Mouse (Mus musculus): Measurements from ENCODE around the gene Cdk14. TPM values are rescaled to one million over a fixed set of nuclear protein-coding genes. Genes with fewer than 3 reads are reported as not detected.
"Not testable (repeated sequence)": the region's sequence is repeated elsewhere in the genome, so short reads cannot be mapped to it uniquely, and the experiment has no call there.

The Cdk14 gene
- polyA plus RNA-seq, 1 experiment from 2014 or later: 2.1 TPM

DNA sequence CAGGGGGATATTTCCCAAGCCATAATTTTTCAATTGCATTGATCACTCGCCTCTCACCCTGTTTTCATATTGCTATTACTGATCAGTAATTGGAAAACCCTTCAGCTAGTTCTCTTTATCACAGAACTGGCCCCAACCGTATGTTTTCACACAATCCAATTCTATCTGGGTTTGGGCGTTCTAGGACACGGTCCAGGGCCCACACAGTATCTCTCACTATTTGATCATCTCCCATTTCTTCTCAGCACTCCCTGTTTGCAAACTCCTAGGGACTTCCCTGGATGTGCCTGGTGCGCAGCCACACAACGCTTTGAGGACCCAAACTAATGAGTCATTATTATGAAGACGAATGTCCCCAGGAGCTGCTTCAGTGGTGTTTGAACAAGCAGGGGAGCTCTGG is 502.4 kb downstream of the Cdk14 start:
- no peak for DNase-seq (ENCODE audit: low spot score)

DNA sequence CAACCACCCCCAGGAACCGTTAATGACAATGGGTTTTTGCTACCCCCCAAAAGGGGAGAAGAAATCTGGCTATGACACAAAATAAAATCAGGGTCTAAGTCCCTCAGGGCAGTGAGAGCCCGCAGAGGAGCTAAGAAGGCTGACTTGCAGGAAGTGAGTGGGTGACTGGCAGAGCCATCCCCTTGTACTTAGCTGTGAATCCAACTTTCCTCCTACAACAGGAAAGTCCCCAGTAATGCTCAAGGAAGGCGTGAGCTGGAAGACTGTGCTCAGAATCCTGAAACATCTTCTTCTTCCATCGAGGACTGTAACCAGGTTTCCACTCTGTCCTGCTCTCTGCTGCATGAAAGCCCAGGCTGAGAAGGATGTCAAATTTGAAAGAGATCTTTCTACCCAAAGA is 502.8 kb downstream of the Cdk14 start:
- no peak for DNase-seq (ENCODE audit: low spot score)

DNA sequence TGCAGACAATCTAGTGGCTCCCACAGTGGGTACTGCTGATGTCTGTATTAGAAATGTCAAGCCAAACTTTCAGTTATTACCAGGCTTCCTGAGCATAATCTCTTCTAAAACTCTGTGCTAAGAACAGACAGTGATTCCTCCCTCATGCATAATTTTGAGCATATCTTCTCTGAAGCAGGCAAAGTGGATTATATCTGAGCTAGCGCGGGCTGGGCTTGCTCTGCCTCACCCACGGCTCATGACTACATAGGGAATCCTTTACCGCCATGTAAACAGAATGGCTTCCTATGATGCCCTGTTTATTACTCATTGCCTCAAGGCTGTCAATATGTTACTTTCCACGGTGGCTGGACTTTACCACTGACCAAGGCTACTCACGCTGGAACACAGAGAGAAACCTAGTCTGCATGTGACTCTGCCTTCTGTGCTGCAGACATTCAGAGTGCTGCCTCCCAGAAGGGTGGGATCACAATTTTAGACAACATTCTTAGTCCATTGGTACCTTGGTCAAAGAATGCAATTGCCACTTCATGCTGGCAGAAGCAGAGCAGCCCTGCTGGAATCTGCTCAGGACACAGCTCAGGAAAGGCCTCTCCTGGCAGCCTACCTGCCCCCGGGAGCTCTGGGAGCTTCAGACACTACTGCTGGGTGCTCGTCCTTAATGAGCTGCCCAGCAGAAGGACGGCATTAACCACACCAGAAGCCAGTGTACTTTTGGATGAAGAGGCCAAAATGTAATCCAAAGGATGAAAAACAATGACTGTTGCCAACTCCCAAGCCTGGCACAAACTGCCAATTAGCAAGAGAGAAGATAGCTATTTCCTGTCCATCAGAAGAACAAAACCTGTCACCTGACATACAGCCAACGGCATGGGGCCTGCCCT is 503.5 kb downstream of the Cdk14 start:
- DNase-seq (ENCODE audit: low spot score): no peak

DNA sequence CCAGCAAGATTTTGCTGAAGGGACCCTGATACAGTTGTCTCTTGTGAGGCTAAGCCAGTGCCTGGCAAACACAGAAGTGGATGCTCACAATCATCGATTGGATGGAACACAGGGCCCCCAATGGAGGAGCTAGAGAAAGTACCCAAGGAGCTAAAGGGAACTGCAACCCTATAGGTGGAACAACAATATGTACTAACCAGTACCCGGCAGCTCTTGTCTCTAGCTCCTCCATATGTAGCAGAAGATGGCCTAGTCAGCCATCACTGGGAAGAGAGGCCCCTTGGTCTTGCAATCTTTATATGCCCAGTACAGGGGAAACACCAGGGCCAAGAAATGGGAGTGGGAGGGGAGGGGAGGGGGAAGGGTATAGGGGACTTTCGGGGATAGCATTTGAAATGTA is 515.2 kb downstream of the Cdk14 start:
- not testable (repeated sequence) for DNase-seq (ENCODE audit: low spot score)

DNA sequence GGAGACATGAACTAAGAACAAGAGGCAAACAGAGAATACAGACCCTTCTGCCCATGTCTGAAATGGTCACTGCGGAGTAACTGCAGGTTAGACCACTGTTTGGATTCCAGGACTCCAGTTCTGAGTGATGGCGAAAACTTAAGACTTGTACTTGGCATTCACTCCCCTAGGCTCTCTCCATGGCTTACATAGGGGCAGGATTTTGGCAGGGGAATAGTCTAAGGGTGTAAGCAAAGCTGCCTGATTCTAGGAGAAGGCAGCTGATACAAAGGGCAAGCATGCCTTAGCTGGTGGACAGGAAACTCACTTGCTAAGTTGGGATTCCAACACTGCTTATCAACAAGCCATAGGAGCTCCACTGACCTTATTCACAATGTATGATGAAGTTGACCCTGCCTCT is 521.9 kb downstream of the Cdk14 start:
- no peak for DNase-seq (ENCODE audit: low spot score)

DNA sequence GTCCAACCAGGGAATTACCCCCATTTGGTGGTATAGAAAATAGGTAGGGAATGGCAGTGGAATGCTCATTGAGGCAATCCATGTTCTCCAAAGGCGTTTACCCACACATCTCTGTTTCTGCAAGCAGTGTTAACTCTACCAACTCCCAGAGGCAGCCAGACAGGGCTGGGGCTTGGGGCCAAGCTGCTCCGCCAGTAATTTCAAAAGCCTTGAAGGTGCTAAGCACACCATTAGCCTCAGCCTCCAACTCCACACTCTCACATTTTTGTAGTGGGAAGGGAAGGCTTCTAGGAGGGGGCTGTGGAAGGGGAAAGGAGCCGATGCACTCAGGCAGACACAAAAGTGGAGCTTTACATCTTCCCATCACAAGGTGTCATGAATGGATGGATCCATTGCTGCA is 525.1 kb downstream of the Cdk14 start:
- DNase-seq (ENCODE audit: low spot score): no peak

DNA sequence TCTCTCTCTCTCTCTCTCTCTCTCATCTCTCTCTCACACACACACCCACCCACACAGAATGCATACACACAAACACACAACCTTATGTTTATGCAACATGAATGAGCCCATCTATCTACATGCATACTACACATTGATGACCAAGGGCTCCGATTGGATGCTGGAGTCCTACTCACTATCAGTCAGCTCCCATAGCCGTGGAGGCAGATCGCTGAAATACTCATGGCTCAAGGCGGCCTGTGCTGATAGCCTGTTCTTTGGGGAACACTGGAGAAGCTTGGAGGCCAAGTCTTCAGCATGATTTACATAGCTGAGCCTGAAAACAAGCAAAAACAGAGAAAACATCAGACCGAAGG is 526.3 kb downstream of the Cdk14 start:
- no peak for DNase-seq (ENCODE audit: low spot score)

DNA sequence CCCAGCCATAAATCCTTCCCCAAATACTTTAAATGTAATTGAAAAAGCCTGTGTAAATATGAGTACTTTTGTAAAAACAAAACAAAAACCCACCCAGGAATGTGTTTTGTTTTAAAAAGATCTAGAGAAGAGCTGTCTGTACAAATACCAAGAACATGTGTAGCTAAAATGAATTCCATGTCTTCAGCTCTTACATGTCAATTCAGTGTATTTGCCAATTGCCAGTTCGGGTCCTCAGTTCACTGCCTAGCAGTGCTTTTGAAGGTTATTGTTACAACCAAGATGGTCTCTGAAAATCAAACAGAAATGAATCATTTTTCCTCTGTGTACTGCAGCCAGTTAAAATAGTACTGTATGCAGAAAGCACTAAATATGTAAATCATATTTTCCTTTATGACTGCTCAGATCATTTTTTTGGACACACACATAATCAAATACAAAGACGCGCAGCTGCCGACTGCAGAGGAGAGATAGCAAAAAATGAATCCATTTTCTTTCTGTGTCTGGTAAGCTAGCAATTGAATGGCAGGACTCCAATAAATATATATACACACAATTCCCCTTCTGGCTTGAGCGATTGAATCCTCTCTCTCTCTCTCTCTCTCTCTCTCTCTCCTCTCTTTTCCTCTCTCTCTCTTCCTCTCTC is 526.8 kb downstream of the Cdk14 start:
- no peak for DNase-seq (ENCODE audit: low spot score)

DNA sequence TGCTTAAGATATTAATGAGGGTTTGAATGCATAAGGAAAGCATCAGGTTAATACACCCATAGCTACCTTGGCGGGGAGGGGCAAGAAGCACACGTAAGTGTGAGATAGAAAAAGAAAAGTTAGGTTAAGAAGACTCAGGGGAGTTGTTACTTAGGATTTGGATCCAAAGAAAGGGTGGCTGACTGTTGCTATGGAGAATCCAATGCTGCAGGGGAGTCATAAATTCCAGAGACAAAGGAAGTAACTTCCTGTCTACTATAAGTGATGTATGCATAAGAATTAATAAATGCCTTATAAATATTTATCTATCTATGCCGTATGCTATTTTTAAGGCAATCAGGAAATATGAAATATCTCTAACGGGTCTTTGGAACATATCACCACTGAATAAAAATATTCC is 527.4 kb downstream of the Cdk14 start:
- DNase-seq (ENCODE audit: low spot score): no peak

DNA sequence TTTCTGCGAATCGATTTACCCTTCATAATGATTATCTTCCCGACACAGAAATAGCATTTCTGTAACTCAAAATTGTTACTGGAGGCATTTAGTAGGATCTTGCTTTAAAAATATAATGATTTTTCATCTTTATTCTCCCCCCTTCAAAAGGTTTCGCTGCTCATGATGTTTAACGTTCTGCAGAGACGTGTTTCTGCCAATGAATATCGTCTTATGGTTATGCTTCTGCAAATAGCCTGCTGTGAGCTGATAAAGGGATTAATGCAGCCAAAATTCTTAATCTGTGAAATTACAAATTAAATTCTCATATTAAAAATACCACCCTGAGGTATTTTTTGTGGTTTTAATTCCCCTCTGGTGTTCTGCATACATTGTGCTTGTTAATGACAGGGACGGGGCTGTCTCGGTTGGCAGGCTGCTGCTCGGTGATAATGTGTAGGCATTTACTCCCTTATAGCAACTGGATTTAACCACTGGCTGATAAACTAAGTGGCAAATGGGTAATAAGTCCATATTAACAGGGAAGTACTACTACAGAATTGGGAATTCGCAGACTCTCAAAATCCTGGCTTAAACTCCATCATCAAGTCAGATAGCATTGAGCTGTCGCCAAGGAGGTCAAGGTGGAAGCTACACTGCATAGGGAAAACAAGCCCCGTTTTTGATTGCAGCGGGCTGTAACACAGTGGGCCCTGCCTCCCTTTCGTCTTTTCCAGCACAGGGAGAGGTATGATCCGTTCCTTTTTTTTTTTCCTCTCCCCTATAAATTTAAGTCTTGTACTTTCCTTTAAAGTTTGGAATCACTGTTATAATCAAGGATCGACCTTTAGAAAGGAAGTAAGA is 528.0 kb downstream of the Cdk14 start:
- no peak for DNase-seq (ENCODE audit: low spot score)

DNA sequence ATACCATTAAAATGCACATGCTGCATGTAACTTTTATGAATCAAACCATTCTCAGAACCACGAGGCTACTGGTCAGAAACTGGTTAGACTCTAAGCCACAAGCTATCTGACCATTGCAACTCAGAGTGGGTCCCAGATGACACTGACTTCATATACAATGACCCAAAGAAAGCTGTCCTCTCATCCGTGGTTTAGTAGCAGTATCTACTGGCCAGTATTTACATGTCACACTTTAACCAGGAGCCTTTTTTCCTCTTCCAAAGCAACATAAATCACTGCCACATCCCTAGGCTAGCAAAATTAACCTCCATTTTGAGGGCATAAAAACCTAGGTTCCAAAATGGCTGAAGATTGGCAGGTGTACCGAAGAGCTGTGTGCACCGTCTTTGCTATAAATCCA is 533.0 kb downstream of the Cdk14 start:
- DNase-seq (ENCODE audit: low spot score): no peak

DNA sequence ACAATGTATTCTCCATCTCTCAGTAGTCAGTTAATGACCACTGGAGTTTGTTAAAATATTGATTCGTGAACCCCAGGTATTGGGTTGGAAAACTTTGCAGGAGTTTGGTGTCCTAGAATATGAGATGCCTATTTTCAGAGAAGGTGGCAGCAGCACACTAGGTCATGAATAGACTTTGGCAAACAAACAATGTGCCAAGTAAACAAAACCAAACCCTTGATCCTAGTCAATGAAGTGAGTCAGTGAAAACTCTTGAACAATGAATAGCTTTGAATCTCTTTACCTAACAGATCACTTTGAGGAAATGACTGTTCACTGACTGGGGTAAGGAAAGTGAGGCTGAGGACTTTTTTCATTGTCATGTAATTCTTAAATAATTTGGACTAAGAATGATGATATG is 537.3 kb downstream of the Cdk14 start:
- no peak for DNase-seq (ENCODE audit: low spot score)

DNA sequence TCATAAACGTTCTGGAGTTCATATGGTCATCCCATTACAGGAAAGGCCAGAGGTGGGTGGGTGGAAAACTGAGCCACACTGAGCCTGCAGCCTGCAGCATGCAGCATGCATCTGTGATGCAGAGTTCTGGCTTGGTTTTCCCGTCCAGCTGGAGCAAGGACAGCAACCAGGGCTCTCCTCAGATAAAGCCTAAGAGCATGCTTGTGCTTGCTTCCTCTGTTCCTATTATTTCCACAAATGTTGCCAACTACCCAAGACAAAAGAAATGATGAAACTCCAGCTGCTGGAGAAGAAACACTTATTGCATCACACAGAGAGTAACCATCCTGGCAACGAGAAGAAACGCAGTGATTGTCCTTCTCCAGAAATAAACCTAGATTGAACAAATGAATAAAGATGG is 539.8 kb downstream of the Cdk14 start:
- no peak for DNase-seq (ENCODE audit: low spot score)

DNA sequence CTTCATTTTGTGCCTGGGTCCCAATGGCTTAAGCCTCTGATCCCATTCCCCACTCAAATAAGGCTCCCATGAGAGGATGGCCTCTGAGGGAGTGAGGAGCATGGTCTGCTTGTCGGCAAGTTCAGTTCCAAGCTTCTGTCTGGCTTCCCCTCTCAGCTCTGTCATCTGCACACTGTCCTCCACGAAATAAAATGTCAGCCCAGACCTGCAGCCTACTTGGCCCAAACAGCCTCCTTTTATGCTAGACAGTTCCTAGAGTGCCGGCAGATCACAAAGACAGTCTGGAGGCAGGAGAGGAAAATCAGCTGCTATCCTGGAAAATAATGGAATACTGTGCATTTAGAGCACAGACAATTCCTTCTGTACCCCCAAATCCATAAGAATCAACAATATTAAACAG is 541.2 kb downstream of the Cdk14 start:
- DNase-seq (ENCODE audit: low spot score): no peak

DNA sequence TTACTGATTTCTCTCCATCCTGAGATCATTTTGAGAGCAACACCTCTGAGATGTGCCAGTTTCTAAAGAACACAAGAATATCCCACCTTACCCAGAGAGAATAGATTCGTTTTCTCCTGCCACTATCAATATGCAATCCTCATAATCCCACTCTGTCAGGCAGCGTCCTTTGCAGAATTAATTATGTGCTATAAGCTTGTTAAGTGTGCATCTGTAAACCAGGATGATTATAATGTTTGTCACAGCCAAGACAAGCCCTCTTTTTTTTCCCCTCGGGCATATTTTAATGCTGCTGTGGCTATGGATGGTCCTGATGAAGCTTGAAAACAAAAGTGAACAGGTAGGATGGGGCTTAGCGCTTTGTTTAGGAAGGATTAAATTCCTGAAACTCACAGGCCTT is 542.5 kb downstream of the Cdk14 start:
- DNase-seq (ENCODE audit: low spot score): no peak

DNA sequence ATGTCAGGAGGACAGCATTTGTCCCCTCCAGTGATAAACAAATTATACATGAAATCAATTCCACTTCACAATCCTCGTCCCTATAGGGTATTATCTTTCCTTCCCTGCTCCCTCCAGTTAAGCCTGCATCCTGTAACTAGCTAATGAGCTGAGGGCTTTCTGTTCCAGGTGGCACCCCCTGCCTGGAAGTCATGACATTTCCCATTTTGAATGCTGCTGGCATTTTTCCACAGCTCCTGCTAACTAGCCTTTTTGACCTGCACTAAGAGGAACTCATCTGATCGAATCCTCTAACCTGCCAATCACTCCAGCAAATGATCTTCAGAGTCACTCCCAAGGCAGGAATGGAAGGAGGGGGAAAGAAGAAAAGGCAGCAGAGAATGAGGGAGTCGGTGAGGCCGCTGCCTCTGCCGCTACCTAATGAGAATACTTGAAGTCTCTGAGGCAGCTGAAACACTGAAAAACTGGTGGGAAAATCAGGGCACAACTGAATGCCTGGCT is 542.9 kb downstream of the Cdk14 start:
- no peak for DNase-seq (ENCODE audit: low spot score)

DNA sequence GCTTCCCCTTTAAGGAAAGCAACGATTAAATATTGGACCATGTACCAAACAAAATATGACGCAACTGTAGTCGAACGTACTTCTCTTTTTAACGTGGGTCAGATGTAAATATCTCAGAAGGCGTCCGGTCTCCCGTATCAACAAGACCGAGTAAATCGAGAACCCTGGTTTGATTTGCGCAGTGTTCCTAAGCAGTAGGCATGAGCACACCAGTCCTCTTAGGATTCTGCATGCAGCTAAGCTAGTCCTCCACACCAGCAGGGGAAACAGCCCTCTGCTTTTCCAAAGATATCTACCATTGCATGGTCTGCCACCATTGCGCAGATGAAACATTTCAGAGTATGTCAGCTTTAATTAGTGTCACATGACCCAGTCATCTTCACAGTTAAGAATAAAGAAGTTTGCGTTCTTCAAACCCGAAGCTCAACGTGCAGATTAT is 543.4 kb downstream of the Cdk14 start:
- DNase-seq (ENCODE audit: low spot score): no peak

DNA sequence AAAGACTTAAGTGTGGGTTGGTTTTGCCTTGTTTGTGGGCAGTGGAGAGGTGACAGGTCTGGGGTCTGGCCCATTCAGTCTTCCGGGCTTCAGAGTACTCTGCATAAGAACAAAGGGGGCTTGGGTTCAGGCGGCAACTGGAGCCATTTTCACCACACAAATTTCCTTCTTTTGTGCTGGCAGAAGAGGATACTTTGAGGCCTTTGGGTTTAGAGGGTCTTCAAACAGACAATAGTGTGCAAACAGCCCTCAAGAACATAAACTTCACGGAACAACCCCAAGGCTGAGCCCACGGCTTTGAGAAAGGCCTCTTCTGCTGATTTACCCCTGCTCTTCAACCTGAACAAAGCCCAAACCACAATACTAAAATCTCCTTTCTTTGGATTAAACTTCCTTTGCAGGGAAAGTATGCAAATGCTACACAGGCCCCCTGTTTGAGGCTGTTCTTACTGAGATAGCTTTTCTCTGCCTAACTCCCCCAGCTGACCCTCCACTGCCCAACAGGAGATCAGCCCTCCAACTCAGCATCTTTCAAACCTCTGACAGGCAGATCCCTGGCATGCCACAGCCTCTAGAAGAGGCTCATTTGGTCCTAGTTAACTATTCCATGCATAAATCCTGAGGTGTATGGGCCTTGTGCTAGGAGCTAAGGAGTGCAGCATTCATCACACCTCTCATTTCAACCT is 549.9 kb downstream of the Cdk14 start:
- no peak for DNase-seq (ENCODE audit: low spot score)

DNA sequence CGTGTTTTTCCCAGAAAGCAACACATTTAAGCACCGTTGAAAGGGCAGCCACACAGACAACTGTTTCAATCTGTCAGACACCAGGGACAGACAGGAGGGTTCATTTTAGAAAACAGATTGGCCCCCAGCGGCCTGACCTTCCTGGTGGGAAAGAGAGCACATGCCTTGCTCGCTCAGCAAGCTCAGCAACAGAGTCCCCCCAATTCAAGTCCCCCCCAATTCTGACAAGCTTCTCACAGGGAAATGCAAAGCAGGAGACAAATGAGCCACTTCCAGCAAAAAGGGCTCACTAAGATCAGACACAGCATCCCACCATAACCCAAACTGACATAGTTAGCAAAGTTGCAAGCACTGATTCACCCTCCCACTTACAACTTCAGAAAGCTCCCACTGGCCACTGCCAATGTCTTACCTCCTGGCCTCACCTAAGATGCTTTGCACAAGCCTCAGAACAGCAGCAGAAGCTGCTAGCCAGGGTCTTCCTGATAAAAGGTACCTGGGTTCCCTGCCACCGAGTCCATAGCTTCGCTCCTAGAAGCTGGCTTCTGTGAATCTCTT is 551.5 kb downstream of the Cdk14 start:
- no peak for DNase-seq (ENCODE audit: low spot score)

DNA sequence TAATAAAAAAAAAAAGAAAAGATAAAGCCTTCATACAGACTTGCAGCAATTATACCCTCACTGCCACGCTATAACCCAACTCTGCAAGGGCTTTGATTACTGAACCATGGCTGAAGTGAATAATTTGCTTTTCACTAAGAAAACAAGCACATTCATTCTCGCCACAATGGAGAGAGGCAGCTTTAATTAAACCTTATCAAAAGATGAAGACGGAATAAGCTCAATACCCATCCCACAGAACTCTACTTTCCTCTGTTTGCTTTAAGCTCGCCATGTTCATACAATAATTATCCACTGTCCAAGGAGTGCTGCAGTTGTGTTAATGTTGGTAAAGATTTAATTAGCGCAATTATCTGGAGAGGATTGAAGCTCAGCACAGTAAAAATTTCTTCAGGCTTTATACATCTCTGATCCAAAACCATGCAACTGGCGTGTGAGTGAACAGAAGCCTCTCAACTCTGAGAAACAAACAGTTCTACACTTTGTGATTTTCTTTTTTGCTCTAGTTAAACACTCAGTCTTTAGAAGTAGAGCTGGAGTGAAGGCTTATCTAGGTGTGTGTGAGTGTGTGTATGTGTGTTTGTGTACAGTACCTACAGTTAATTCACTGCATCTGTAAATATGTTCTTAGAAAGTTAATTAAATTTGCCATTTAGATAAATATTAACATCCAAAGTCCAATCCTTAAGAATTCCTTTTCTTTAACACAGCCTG is 552.1 kb downstream of the Cdk14 start:
- DNase-seq (ENCODE audit: low spot score): no peak

Measured in thymus, postnatal 0 days (tissue).